Mouse (Mus musculus): ENCODE measurements at regions not wholly inside any gene's neighbourhood (a gene's known extent, or its start where the extent isn't known, plus 50 kb on each side); places are given as distances from the start of the nearest gene placed in this dataset.

GRCm38 (mm10) chr5:126023906-126024305 lies 492.3 kb downstream of the Tmem132b start:
- no peak for ATAC-seq (replicated peaks; ENCODE audit: insufficient number of reproducible peaks, low FRiP score, low TSS enrichment, low read depth)
- Histone ChIP-seq H3K36me3 (replicated peaks; ENCODE audit: control insufficient read depth, insufficient read depth, low read depth, low read length) (no peaks in the 10 kb centered on the region), H3K9me3 (replicated peaks; ENCODE audit: control insufficient read depth, low read length) (no peaks in the 10 kb centered on the region), H3K27me3 (ENCODE audit: control insufficient read depth, insufficient read depth, low read length) (no peaks in the 10 kb centered on the region), H3K9ac (replicated peaks; ENCODE audit: low read length) (no peak overlapping the region), H3K4me3 (ENCODE audit: low read depth, low read length) (no peak overlapping the region), H3K4me2 (ENCODE audit: low read depth, low read length) (no peak overlapping the region), H3K27ac (replicated peaks; ENCODE audit: low read depth, low read length) (no peak overlapping the region), H3K4me1 (ENCODE audit: control insufficient read depth, insufficient read depth, low read length) (no peaks in the 10 kb centered on the region)
- WGBS = 22% methylated on average over 2 of the region's 2 CpGs
- DNase-seq (ENCODE audit: low spot score) = no peak

GRCm38 (mm10) chr5:126034846-126035245 lies 503.3 kb downstream of the Tmem132b start:
- no peak overlapping the region for H3K9ac ChIP-seq (replicated peaks; ENCODE audit: low read length)
- ATAC-seq (replicated peaks; ENCODE audit: insufficient number of reproducible peaks, low FRiP score, low TSS enrichment, low read depth) (no peak), DNase-seq (ENCODE audit: low spot score) (no peak)
- no peak overlapping the region for H3K4me2 ChIP-seq (ENCODE audit: low read depth, low read length)
- no peak overlapping the region for H3K27ac ChIP-seq (replicated peaks; ENCODE audit: low read depth, low read length)
- no peaks in the 10 kb centered on the region for H3K36me3 ChIP-seq (replicated peaks; ENCODE audit: control insufficient read depth, insufficient read depth, low read depth, low read length)
- H3K4me1 ChIP-seq (ENCODE audit: control insufficient read depth, insufficient read depth, low read length) = no peaks in the 10 kb centered on the region
- no peak overlapping the region for H3K4me3 ChIP-seq (ENCODE audit: low read depth, low read length)
- no peaks in the 10 kb centered on the region for H3K27me3 ChIP-seq (ENCODE audit: control insufficient read depth, insufficient read depth, low read length)
- no peaks in the 10 kb centered on the region for H3K9me3 ChIP-seq (replicated peaks; ENCODE audit: control insufficient read depth, low read length)
- 73% methylated on average over 1 of the region's 1 CpGs for WGBS

GRCm38 (mm10) chr5:126036686-126037085 lies 505.1 kb downstream of the Tmem132b start:
- H3K27me3 ChIP-seq (ENCODE audit: control insufficient read depth, insufficient read depth, low read length) = no peaks in the 10 kb centered on the region
- no peaks in the 10 kb centered on the region for H3K4me1 ChIP-seq (ENCODE audit: control insufficient read depth, insufficient read depth, low read length)
- 10% methylated on average over 1 of the region's 1 CpGs for WGBS
- H3K9ac ChIP-seq (replicated peaks; ENCODE audit: low read length) = no peak overlapping the region
- no peaks in the 10 kb centered on the region for H3K9me3 ChIP-seq (replicated peaks; ENCODE audit: control insufficient read depth, low read length)
- no peak overlapping the region for H3K4me3 ChIP-seq (ENCODE audit: low read depth, low read length)
- ATAC-seq (replicated peaks; ENCODE audit: insufficient number of reproducible peaks, low FRiP score, low TSS enrichment, low read depth) (no peak), DNase-seq (ENCODE audit: low spot score) (no peak)
- no peak overlapping the region for H3K4me2 ChIP-seq (ENCODE audit: low read depth, low read length)
- H3K36me3 ChIP-seq (replicated peaks; ENCODE audit: control insufficient read depth, insufficient read depth, low read depth, low read length) = no peaks in the 10 kb centered on the region
- H3K27ac ChIP-seq (replicated peaks; ENCODE audit: low read depth, low read length) = no peak overlapping the region

DNA sequence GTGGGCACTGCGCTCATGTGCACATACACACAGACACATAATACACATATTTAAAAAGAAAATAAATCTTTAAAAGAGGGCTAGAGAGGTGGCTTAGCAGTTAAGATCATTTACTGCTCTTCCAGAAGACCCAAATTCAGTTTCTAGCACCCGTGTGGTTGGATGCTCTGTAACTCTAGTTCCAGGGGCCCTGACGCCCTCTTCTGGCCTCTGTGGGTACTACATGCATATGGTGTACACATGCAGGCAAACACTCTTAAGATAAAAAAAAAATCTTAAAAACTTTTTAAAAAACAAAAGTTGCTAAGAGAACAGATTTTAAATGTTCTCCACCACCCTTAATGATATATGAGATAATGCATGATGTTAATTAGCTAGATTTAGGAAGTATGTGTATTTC lies 514.2 kb downstream of the Tmem132b start:
- ATAC-seq (replicated peaks; ENCODE audit: insufficient number of reproducible peaks, low FRiP score, low TSS enrichment, low read depth) (no peak), DNase-seq (ENCODE audit: low spot score) (no peak)
- Histone ChIP-seq H3K4me2 (ENCODE audit: low read depth, low read length) (no peak overlapping the region), H3K4me1 (ENCODE audit: control insufficient read depth, insufficient read depth, low read length) (no peaks in the 10 kb centered on the region), H3K4me3 (ENCODE audit: low read depth, low read length) (no peak overlapping the region), H3K9ac (replicated peaks; ENCODE audit: low read length) (no peak overlapping the region), H3K27ac (replicated peaks; ENCODE audit: low read depth, low read length) (no peak overlapping the region), H3K36me3 (replicated peaks; ENCODE audit: control insufficient read depth, insufficient read depth, low read depth, low read length) (no peaks in the 10 kb centered on the region), H3K9me3 (replicated peaks; ENCODE audit: control insufficient read depth, low read length) (no peaks in the 10 kb centered on the region), H3K27me3 (ENCODE audit: control insufficient read depth, insufficient read depth, low read length) (no peaks in the 10 kb centered on the region)
- WGBS = 77% methylated on average over 3 of the region's 3 CpGs

DNA sequence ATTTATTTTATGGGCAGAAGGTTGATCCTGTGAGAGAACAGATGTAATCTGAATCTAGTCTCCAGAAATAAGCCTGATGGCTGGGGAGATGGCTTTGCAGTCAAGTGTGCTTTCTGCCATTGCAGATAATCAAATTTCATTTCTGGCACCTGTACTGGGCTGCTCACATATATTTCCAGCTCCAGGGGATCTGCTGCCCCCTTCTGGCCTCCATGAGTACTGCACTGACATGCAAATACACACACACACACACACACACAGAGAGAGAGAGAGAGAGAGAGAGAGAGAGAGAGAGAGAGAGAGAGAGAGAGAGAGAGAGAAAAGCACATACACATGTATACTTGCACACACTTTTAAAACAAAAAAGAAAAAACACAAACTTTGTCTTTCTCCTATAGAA lies 532.1 kb downstream of the Tmem132b start:
- Histone ChIP-seq H3K4me1 (ENCODE audit: control insufficient read depth, insufficient read depth, low read length) (no peaks in the 10 kb centered on the region), H3K4me2 (ENCODE audit: low read depth, low read length) (no peak overlapping the region), H3K9ac (replicated peaks; ENCODE audit: low read length) (no peak overlapping the region), H3K27me3 (ENCODE audit: control insufficient read depth, insufficient read depth, low read length) (no peaks in the 10 kb centered on the region), H3K27ac (replicated peaks; ENCODE audit: low read depth, low read length) (no peak overlapping the region), H3K36me3 (replicated peaks; ENCODE audit: control insufficient read depth, insufficient read depth, low read depth, low read length) (no peaks in the 10 kb centered on the region), H3K4me3 (ENCODE audit: low read depth, low read length) (no peak overlapping the region), H3K9me3 (replicated peaks; ENCODE audit: control insufficient read depth, low read length) (no peaks in the 10 kb centered on the region)
- DNase-seq (ENCODE audit: low spot score) = no peak
- ATAC-seq (replicated peaks; ENCODE audit: insufficient number of reproducible peaks, low FRiP score, low TSS enrichment, low read depth) = no peak

- 35% methylated on average over 7 of the region's 7 CpGs for WGBS
- H3K4me2 ChIP-seq (ENCODE audit: low read depth, low read length) = no peak overlapping the region
- no peak overlapping the region for H3K4me3 ChIP-seq (ENCODE audit: low read depth, low read length)
- no peaks in the 10 kb centered on the region for H3K36me3 ChIP-seq (replicated peaks; ENCODE audit: control insufficient read depth, insufficient read depth, low read depth, low read length)
- H3K27ac ChIP-seq (replicated peaks; ENCODE audit: low read depth, low read length) = no peak overlapping the region
- no peaks in the 10 kb centered on the region for H3K9me3 ChIP-seq (replicated peaks; ENCODE audit: control insufficient read depth, low read length)
- DNase-seq (ENCODE audit: low spot score) (no peak), ATAC-seq (replicated peaks; ENCODE audit: insufficient number of reproducible peaks, low FRiP score, low TSS enrichment, low read depth) (no peak)
- H3K27me3 ChIP-seq (ENCODE audit: control insufficient read depth, insufficient read depth, low read length) = no peaks in the 10 kb centered on the region
- no peaks in the 10 kb centered on the region for H3K4me1 ChIP-seq (ENCODE audit: control insufficient read depth, insufficient read depth, low read length)
- no peak overlapping the region for H3K9ac ChIP-seq (replicated peaks; ENCODE audit: low read length)
Observed at GRCm38 (mm10) chr5:126079281-126079838, 547.8 kb downstream of the Tmem132b start.

GRCm38 (mm10) chr5:126088251-126088914 lies 556.8 kb downstream of the Tmem132b start:
- no peak overlapping the region for H3K4me2 ChIP-seq (ENCODE audit: low read depth, low read length)
- no peak overlapping the region for H3K4me3 ChIP-seq (ENCODE audit: low read depth, low read length)
- no peak for ATAC-seq (replicated peaks; ENCODE audit: insufficient number of reproducible peaks, low FRiP score, low TSS enrichment, low read depth)
- 67% methylated on average over 4 of the region's 4 CpGs for WGBS
- no peak overlapping the region for H3K27ac ChIP-seq (replicated peaks; ENCODE audit: low read depth, low read length)
- no peak for DNase-seq (ENCODE audit: low spot score)
- H3K27me3 ChIP-seq (ENCODE audit: control insufficient read depth, insufficient read depth, low read length) = no peaks in the 10 kb centered on the region
- H3K9me3 ChIP-seq (replicated peaks; ENCODE audit: control insufficient read depth, low read length) = no peaks in the 10 kb centered on the region
- H3K36me3 ChIP-seq (replicated peaks; ENCODE audit: control insufficient read depth, insufficient read depth, low read depth, low read length) = no peaks in the 10 kb centered on the region
- H3K4me1 ChIP-seq (ENCODE audit: control insufficient read depth, insufficient read depth, low read length) = no peaks in the 10 kb centered on the region
- no peak overlapping the region for H3K9ac ChIP-seq (replicated peaks; ENCODE audit: low read length)

- no peak for DNase-seq (ENCODE audit: low spot score)
- Histone ChIP-seq H3K4me3 (ENCODE audit: low read depth, low read length) (no peak overlapping the region), H3K9ac (replicated peaks; ENCODE audit: low read length) (no peak overlapping the region), H3K27ac (replicated peaks; ENCODE audit: low read depth, low read length) (no peak overlapping the region), H3K27me3 (ENCODE audit: control insufficient read depth, insufficient read depth, low read length) (no peaks in the 10 kb centered on the region), H3K9me3 (replicated peaks; ENCODE audit: control insufficient read depth, low read length) (no peaks in the 10 kb centered on the region), H3K4me1 (ENCODE audit: control insufficient read depth, insufficient read depth, low read length) (no peaks in the 10 kb centered on the region), H3K4me2 (ENCODE audit: low read depth, low read length) (no peak overlapping the region), H3K36me3 (replicated peaks; ENCODE audit: control insufficient read depth, insufficient read depth, low read depth, low read length) (no peaks in the 10 kb centered on the region)
- WGBS = 76% methylated on average over 5 of the region's 5 CpGs
- no peak for ATAC-seq (replicated peaks; ENCODE audit: insufficient number of reproducible peaks, low FRiP score, low TSS enrichment, low read depth)
Observed at GRCm38 (mm10) chr5:126093196-126093595, 561.6 kb downstream of the Tmem132b start.

All from embryonic facial prominence, embryonic 11.5 days (tissue).